Mouse (Mus musculus) ES-Bruce4 (cell line): ENCODE results near the gene Plcb3.

Source experiments
- CTCF ChIP-seq: IDR thresholded peaks from one replicate; pipeline ENCODE4 v1.8.1; 2011; ENCODE audit warnings: low read depth, low read length
- EP300 ChIP-seq: IDR thresholded peaks from 2 replicates; pipeline ENCODE4 v1.6.1; 2011; ENCODE audit warnings: low read depth, low read length; ENCODE audit not compliant: insufficient read depth

- no peak for TF ChIP-seq EP300
- TF ChIP-seq CTCF = peak; percentile 60
Observed at GRCm38 (mm10) chr19:7020224-7020641, 44.0 kb upstream of the Plcb3 start.
